Mouse (Mus musculus): ENCODE results near the gene Opa3.

The Opa3 gene

DNA sequence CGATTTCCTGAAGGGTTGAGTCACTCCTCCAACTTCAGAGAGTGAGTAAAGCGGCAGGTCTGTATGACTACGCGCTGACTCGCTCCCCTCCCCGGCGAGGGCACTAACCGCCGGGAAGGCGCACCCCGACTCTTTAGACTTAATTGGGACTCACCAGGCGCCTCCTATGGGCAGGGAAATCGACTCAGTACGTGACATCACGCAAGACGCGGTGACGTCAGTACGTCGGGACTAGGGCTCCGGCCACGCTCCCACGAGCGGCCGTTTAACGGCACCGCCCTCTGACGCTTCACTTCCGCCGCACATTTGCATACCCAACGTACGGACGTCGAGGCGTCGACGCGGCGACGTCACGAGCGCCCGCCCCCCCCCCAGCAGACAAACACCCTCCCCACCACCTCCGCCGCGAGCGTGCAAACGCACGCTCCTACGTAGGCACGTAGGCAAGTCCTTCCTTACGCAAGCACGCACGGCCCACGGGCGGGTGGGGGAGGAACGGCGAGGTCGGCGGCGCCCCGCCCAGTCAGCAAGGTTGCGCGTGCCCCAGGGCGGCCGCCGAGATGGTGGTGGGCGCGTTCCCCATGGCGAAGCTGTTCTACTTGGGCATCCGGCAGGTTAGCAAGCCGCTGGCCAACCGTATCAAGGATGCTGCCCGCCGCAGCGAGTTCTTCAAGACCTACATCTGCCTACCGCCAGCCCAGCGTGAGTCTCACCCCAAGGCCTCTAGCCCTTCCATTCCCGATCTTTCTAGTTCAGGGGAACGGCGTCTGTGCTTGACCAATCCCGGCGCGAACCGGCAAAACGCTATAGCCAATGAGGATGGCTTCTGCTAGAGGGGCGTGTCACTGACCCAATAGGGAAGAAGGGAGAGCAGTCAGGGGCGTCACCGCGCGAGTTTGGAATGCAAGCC is at the start of gene Opa3:
Gene Opa3, plus strand, starts transcription at position 452 of the 910 bp plus-strand sequence.
- DNase-seq (ENCODE audit: low read depth) = peak; percentile 99

DNA sequence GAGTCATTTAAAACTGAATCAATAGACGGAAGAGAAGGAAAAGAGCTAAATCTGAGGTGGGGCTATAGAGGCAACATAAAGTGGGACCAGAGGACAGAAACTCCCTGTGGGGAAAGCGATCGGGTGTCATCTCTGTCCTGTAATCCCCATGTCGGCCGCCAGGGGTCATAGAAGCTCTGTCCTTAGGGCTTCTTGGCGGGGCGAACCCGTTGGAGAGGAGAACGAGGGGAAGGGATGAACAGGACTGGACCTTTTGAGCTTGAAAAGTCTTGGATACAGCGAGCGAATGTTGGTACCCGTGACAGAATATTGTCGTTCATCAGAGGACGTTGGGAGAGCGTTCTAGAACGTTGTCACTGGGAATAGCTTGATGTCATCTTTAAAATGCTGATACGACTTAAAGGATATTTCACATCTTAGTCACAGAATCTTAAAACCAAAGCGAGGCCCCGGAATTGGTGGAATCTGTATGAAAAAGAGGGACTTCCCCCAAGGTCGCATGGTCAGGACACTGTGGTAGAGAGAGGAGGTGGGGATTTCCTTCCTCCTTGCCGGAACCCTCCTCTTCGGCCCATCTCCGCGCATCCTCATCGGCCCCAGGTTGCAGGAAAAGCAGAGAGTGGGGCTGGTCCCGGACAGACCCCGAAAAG is 49.6 kb upstream of the Opa3 start:
- no peak for DNase-seq (ENCODE audit: low read depth)

DNA sequence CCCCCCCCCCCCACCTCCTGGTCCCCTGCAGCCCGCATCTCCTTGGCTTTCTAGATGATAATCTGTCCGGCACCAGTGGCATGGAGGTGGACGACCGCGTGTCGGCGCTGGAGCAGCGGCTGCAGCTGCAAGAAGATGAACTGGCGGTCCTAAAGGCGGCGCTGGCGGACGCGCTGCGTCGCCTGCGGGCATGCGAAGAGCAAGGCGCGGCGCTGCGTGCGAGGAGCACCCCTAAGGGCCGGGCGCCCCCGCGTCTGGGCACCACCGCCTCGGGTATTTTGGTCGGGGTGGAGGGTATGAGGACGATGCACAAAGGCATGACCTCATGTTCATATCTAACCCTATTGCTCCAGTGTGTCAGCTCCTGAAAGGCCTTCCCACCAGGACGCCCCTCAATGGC is 49.0 kb upstream of the Opa3 start:
- no peak for DNase-seq (ENCODE audit: low read depth)

DNA sequence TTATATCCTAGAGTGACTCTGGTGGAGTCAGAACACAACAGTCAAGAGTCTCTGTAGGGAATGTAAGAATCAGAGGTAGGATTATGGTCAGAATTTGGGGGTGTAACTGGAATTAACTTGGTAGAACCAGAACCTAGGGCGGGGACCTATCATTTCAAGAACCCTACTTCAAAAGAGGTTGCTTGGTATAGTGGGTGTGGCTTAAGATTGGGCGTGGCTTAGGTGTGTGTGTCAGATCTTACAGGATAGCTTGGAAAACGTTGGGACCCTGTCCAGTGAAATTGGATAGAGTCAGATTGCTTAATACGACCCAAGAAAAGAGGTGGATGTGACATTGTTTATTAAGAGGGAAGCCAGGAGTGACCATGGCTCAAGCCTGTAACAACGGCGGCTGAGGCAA is 48.2 kb upstream of the Opa3 start:
- no peak for DNase-seq (ENCODE audit: low read depth)

DNA sequence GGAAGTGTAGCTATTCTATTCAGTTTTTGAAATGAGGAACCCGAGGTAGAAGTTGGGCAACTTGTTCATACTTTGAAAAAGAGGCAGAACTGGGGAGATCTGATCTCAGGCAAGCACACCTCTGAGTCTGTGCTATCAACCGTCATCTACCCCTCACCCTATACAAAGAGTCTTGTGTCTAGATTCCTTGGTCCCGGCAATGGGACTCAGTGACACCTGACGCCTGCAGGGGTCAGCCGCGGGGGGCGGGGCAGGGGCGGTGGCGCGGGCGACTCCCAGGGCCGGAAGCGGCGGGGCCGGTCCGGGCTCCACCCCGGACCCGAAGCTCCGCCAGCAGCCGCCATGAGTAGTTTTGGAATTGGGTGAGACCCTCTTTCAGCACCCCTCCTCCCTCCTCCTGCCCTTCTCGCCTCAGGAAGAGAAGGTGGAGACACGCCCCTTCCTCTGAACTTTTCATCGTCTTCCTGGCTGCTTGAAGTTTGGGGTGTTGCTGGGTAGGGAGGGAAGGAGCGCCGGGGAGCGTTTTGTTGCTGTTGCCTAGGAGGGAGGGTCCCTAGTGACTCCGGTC is 47.2 kb upstream of the Opa3 start:
- DNase-seq (ENCODE audit: low read depth) = no peak

DNA sequence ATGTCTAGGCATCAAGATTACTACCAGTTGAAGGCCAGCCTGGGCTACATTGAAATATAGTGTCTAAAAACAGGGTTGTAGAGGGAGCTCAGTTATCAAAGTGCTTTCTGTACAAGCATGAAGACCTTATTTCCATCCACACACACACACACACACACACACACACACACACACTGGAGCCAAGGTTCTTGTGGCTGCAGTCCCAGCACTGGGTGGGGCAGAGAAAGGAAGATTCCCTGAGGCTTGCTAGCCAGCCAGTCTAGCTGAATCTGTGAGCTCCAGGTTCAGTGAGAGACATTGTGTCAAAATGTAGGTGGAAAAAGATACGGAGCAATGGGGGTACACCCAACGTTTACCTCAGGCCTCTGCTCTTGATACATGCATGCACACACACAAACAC is 43.9 kb upstream of the Opa3 start:
- no peak for DNase-seq (ENCODE audit: low read depth)

DNA sequence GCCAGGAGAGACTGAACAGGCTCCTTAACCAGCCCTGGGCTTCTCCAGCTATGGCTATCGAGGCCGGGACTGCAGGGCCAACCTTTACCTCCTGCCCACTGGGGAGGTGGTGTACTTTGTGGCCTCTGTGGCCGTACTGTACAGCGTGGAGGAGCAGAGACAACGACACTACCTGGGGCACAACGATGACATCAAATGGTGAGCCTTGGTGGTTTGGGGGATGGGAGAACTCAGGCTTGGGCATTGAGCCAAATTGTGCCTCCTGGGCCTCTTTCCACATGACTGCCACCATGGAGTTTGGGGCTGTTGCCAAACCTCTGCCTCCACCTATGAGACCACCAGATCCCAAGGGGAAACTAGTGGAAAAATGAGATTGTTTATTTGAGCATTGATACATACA is 43.4 kb upstream of the Opa3 start:
- no peak for DNase-seq (ENCODE audit: low read depth)

DNA sequence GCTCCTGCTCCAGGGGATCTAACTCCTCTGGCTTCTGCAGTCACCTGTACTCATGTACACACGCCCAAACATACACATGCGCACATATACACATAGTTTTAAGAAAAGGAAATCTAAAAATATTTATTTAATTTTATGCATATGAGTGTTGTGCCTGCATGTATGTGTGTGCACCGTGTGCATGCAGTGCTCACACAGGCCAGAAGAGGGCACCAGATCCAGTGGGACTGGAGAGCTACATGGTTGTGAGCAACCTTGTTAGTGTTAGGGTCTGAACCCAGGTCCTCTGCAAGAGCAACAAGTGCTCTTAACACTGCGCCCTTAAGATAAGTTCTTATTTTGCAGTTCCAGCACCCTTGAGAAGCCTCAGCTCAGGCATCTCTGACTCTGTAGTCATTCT is 33.5 kb upstream of the Opa3 start:
- no peak for DNase-seq (ENCODE audit: low read depth)

DNA sequence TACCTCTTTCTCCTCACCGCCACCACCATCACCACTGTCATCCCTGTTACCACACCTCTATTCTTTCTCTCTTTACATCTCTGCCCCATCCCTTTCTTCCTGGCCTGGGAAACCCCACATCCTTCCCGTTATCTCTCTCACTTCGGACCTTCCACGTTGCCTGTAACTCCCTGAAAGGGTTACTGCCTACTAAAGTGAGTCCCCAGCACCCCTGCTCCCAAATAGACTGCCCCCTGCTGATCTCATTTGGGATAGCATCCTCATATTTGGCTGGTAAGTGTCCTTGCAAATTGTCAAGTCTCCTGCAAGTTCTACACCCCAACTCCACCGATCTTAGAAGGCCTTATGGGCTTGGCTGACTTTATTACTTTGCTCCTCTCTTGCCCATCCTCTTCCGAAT is 31.5 kb upstream of the Opa3 start:
- peak; percentile 17 for DNase-seq (ENCODE audit: low read depth)

DNA sequence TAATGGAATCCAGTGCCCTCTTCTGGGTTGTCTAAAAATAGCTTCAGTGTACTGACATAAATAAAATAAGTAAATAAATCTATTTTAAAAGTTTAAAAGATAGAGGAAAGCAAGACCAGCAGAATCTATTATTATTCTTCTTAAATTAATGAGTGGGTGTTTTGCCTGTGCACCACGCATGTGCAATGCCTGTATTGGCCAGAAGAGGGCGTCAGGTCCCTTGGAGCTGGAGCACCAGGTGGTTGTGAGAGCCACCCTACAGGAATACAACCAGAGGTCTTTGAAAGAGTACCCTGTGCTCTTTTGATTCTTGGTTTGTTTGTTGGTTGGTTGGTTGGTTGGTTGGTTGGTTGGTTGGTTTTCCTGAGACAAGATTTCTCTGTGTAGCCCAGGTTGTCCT is 30.1 kb upstream of the Opa3 start:
- DNase-seq (ENCODE audit: low read depth) = no peak

DNA sequence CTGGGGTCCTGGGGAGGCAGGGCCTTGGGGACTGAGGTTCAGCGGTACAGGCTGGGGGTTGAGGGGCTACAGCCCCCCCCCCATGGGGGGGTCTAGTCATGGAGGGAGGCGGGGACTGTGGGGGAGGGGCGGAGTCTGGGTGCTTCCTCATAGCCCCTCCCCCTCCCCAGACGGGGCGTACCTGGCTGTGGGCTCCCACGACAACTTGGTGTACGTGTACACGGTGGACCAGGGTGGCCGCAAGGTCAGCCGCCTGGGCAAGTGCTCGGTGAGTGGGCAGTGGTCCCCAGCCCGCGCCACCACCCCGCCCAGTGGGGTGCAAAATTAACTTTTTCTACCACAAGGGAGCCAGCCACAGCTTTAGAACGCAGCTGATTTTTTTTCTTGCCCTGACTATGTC is 26.5 kb upstream of the Opa3 start:
- DNase-seq (ENCODE audit: low read depth) = no peak

DNA sequence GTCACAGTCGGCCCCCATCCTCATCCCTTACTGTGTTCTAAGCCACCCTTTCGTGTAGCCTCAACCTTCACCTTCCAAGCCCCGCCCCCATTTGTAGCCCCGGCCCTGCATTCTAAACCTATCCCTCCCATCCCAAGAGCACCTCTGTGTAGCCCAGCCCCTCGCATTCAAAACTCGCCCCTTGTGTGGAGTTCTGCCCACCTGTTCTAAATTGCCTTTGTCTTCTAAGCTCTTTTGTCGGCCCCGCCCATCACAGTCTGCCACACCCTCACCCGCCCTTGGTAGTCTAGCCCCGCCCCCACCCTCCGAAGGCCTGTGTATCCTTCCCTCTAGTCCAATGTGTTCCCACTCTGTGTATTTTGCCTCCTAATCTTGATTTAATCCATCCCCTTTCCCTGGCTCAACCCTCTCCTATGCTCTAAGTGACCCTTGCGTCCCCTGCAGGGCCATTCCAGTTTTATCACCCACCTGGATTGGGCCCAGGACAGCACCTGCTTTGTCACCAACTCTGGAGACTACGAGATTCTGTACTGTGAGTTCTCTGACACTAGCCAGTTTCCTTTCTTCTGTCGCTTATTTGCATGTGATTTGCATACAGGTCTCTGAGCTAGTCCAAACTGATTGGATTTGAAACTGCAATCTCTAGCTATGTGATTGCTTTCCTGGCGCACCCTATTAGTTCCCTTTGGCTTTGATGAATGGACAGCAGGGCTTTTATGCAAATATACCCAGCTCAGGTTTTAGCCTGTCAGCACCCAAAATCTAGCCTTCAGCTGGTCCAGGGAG is 25.9 kb upstream of the Opa3 start:
- DNase-seq (ENCODE audit: low read depth) = no peak

DNA sequence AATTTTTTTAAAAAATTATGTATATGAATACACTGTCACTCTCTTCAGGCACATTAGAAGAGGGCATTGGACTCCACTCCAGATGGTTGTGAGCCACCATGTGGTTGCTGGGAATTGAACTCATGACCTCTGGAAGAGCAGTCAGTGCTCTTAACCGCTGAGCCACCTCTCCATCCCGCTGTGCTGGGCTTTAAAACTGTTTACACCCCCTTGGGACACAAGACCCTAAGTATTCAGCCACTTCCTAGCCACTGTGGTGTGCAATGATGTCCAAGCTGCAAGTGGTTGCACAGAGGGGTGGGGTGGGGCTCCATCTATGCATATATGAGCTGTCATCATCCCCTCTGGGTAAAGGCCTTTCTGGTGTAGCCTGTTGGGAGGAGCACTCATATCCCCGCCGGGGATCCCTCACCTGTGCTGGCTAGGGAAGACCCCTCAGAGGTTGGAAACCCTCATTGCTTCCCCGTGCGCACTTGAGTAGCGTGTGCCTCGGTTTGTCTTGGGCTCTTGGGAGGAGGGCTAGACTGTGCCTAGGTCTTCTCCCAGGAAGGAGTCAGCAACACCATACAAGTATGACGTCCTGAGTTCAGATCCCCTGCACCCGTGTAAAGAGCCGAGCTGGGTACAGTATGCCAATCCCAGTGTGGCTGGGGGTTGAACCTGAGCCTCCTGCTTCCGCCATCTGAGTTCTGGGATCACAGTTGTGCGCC is 19.8 kb upstream of the Opa3 start:
- DNase-seq (ENCODE audit: low read depth) = no peak

DNA sequence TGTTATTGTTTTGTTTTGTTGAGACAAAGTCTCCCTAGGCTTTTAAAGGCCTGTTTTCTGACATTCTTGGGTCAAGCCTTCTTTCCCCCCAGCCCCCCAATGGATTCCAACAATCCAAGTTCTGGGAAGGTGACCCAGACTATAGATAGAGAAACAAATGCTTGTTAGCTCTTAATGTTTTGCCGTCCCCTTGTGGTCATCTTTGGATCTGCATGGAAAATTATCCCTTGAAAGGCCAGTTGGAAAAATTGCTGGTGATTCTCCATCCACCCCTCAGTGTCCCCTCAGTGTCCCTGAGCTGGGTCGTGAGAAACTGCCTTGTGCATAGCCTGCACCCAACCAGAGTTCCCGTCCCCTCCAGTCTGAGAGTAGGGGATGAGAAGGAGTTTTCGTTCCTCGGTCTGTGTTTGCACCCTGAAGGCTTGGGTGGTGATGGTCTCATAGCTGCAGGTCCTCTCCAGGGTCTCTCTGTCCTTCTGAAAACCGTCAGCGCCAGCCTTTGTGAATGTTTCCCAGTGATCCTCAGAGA is 19.1 kb upstream of the Opa3 start:
- DNase-seq (ENCODE audit: low read depth) = no peak

DNA sequence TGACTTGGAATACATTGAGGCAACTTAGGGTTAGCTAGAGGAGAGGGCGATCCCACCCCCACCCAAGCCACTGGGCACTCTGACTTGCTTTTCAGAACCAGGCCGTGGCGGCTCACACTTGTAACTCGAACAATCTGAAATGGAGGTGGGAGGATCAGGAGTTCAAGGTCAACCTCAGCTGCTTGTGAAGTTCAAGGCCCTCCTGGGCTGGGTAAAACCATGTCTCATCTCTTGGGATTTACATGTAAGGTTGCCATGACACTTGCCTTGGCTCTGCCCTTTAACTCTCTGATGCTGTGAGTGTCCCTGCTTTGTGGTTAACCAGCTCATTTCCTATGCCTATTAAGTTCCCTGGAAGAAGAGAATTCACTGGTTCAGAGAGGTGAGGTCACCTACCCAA is 18.6 kb upstream of the Opa3 start:
- no peak for DNase-seq (ENCODE audit: low read depth)

DNA sequence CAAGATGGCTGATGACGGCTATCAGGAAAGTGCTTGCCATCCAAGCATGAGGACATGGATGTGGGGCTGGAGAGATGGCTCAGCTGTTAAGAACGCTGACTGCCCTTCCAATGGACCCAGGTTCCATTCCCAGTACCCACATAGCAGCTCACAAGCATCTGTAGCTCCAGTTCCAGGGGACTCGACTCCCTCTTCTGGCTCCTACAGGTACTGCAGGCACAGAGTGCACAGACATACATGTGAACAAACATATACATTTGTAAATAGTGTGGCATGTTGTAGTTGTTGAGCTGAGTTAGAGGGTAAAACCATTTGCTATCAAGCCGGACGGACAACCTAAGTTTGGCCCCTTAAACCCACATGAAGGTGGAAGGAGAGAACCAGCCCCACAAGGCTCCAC is 18.1 kb upstream of the Opa3 start:
- no peak for DNase-seq (ENCODE audit: low read depth)

DNA sequence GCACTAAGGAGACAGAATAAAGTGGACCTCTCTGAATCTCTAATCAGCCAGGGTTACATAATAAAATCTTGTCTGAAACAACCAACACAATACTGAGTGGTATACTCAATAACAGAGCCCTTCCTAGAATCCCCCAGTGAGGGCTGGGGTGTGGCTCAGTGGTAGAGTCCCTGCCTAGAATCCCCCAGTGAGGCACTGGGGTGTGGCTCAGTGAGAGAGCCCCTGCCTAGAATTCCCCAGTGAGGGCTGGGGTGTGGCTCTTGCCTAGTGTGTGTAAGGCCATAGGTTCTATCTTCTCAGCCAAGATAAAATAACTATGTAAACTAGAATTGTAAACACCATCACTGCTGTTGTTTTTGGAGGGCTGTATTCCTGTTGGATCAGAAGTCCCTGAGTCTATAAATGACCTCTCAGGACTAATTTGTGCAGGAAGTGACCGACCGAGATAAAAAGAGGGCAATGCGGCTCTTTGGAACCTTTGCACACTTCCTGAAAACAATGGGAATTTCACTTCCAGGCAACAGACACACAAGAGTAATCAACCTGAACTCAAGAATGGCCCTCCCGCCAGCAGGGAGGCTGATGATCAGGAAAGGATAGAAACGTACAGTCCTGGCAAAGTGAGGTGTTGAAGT is 17.0 kb upstream of the Opa3 start:
- no peak for DNase-seq (ENCODE audit: low read depth)

DNA sequence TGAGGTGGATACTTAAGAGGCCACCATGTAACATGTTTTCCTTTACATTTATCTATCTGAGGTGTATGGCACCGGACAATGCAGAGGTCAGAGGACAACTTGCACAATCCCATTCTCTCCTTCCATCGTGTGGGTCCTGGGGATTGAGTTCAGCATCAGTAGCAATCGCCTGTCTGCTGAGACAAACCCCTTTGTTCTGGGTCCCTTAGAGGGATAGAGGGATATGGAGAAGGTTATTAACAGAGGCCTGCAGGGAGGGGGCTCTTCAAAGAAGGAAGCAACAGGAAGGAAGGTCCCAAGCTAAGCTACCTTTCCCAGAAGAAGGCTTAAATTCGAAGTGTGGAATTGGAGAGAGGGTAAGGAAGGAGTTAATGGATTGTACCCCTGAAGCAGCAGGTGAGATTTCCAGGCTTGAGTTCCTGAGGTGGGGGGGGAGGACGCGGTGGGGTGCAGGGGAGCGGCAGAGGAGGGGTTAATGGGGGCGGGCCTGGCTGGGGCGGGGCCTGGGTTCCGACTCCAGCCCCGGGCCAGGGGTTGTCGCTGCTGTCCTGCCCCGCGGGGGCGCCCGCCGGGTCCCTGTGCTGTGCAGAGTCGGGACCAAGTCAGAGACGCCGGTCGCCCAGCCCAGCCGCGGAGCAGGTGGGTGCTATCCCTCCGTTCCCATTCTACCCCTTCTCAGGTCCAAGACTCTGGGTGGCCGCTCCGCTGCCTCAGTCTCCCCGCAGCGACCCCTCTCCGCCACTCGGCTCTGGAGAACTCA is 16.0 kb upstream of the Opa3 start, which contains the start of gene Gpr4:
Gene Gpr4, plus strand, starts transcription at position 543 of the 760 bp plus-strand sequence.
- no peak for DNase-seq (ENCODE audit: low read depth)

DNA sequence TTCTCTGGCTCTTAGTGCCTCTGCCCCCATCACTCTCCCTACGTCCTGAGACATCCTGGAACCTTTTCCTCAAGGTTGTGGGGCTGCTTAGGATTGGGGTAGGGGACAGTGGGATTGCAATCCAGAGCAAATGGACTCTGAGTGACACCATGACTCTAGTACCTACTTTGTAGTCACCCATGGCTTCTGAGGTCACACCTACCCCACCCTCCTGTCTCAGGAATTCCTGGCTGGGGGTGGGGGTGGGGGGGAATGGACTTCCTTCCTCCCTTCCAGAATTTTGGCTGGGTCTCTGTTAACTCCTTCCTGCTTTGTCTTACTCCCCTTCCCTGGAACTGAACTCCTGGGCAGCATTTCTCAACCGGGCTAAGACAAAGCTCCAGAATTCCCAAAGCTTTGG is 14.7 kb upstream of the Opa3 start:
- no peak for DNase-seq (ENCODE audit: low read depth)

DNA sequence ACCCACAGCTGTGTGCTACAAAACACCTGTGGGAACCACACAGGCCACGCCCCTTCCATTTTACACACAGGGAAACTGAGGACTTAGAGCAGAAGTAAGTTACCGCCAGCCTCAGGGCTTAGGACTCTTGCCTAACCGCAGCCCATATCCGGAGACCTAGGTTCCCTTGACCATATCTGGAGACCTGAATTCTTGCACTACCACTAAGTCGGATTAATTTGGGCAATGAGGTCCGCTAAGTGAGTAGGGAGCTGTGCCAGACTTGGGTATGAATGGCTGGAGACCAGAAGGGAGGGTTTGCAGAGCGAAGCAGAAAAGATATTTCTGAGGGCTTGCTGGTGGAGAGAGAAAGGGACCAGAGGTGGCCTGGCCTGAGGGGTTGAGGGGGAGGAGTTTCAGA is 13.8 kb upstream of the Opa3 start:
- no peak for DNase-seq (ENCODE audit: low read depth)
